Mouse (Mus musculus): ENCODE results near the gene Tbca.

Gene Tbca

DNA sequence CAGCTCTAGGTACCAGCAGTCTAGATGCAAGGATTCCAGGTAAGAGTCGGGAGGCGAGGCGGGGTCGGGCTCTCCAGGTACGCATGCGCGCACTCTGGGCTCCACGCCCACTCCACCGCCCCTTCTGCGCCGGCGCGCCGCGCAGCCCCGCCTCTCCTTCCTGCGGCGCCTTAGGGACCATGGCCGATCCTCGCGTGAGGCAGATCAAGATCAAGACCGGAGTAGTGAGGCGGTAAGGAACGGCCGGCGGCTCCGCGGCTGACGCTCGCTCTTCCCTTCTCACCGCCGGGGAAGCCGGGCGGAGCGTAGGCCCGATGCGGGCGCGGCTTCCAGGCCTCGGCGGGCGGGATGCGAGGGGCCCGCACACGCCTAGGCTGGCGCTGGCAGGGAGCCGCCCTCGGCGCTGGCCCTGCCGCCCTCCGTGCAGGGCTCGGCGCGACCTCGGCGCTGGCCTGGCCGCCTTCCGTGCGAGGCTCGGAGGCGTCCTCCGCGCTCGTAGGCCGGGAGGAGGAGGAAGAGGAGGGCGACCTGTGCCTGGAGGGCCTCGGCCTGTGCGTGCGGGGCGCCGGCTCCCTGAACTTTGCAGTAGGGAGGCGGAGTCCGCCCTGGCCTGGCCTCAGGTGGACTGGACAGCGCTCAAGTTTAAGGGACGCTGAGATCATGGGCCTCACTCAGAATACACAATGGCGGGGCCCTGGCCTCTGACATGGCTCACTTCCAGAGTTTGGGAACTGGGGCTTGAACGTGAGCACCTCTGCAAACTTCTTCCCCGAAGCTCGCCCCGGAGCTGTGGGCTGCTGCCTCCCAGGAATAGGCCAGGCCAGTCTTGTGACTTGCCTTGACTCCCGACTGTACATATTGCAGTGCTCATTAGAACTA lies at the start of gene Tbca:
Gene Tbca (plus strand): TSS at position 140 of the 879 bp plus-strand sequence.
- peak; percentile 81 to 88 for DNase-seq

DNA sequence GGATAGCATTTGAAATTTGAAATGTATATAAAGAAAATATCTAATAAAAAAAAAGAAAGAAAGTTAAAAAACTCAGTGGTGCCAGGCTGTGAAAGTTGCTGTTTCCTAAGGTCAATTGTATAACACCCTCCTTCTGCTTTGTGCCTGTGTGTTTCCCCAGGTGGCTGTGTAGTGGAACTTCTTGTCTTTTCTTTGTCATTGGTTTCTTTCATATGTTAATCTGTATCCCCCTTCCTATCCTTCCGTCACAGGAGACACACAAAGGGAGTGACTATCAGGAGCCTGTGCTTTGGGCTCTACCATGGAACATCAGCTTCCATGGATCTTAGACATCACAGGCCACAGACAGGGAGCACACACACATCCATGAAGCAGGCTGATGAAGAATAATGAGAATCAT lies 43.5 kb upstream of the Tbca start:
- no peak for DNase-seq

DNA sequence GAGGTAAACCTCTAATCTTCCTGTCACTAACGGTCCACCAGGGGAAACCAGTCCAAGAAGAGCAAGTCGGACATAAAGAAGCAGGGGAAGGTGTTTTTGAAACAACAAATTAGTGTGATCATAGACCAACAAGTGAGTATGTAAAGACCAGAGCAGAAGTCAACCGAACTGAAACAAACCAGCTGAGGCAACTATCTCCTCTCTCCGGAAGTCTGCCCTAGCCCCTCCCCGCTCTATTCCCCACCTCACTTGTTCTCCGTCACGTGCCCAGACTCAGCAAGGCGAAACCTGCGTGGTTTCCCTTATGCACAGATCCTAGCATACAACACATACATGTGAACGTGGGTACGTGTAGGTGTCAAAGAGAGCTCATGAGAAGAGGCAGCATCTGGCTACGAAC lies 22.9 kb upstream of the Tbca start:
- DNase-seq = no peak

DNA sequence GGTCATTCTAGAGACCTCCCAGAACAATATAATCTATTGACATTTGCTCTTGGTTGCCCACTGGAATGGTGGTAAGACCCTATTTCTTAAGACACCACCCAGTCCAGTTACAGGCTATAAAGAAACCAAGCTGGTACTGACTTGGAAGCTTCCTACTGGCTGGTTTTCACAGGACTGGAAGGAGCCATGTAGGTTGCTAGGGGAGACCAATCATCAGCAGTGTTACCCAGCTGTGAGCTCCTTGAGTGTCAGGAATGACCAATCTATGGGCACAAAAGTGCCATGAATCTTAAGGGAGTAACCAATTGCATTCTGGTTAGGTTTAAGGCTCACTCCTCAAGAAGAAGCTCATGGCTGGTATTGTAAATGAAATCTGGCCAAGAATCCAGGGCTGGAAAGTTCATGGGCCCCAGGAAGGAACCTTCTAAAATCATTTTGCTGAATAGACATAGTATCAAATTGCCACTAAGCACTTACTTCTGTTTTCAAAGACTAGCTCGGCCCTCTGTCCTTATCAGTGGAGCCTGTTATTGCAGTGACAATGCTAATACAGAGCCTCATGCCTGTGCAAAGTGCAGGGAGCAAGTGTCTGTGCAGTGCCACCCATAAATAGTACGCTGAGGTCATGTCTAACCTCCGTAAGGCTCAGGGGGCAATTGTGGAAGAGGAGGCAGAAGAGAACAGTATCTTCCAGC lies 20.1 kb upstream of the Tbca start:
- no peak for DNase-seq

DNA sequence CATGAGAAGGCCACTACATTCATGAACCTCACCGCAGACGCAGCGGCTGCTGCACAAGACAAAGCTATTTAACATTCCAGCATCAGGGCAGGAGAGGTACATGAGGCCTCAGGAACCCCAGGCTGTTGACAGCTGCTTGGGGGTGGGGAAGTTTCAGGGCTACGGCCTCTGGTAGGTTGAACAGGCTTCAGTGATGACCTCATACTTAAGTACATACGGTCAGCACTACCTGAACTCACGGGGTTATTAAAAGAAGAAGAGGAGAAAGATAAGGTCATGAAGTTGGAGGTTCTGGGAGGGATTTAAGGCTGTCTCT lies 19.6 kb upstream of the Tbca start:
- DNase-seq = no peak

DNA sequence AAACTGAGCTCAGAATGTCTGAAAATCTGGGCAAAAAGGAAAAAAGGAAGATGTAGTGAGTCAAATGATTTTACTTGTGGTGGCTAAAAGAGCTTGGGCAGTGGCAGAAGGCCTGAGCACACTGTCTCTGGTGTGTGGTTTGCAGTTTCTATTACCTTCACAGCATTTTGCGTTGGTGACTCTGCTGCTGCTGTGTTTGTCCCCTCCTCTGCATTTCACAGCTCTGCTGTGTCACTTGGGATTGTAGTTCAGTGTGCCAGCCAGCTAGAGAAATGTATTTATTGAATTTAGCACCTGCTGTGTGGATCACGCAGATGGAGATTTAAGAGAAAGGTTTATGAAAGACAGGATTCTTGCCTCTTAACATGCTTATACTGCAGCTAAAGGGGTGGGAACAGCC lies 1.8 kb upstream of the Tbca start:
- no peak for DNase-seq

DNA sequence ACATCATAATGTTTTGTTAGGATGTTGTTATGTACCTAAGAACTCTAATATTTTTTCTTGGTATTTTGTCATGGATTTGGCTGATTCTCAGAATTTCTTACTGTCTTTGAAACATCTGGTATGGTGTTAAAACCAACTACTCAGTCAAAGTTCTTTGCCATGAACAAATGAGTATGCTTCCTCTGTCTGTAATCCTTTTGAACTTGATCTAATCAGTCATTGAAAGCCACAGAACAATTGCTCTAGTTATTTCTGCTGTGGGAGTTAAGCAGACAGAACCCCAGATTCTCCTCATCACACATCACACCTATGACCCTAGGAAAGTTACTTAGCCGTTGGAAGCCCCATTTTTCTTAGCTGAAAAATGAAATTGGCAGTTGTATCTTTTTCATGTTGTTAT lies 6.0 kb downstream of the Tbca start:
- DNase-seq = no peak

DNA sequence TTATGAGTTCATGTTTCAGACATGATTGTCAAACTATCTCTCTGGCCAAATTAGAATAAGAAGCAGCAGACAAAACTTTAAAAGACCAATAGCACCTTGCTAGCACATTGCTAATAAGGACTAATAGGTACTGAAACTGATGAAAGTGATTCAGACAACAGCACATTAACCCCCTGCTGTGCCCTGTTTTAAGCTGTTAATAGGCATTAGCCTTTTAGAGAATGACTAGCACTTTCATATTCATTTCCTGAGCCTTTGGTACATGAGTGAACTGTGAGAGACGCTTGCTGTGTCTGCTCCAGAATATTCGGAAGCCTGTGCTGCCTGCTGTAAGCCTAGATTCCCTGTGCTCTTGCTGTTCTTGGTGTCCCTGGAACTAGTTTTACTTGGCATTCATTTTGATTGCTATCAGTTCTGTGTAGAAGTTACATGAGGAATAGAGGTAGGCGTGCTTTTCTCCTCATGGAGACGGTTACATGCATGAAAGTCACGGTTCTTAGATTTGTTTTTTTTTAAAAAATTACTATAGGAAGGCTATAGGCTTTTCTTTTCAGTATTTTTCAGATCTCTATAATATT lies 14.9 kb downstream of the Tbca start:
- no peak for DNase-seq

DNA sequence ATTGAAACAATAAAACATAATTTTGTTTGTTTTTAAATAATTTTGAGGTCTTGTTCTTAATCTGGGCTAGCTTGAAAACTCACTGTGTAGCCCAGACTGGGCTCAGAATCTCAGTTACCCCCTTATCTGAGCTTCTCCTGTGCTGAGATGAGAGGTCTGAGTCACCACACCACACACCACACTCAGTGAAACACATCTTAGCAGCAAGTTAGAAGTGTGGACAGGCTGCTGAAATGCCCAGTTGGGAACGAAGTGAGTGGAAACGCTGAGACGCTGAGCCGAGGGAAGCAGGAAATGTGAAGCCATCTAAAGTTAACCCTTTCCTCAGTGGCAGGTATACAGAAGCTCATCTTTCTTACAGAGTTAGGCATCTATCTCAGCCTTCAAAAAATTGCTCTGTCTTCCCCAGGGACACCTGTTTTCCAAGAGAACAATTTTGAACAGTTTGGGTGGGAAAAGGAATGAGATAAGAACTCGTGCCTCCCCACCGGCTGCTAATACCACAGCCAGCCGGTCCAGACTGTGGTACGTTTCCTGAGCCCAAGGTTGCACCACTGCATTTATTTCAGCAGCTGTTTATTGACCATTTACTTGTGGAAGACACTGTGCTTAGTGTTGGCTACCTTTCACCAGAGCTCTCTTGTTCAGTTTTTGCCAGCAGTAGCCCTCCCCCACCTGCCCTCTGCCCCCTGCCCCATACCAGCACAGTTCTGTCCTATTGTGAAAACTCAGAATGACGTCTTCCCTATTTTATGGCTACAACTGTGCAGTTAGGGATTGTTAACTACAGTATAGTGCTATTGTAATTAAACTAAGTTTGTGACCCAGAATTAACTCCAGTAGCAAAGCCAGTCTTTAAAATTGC lies 17.8 kb downstream of the Tbca start:
- DNase-seq = no peak

DNA sequence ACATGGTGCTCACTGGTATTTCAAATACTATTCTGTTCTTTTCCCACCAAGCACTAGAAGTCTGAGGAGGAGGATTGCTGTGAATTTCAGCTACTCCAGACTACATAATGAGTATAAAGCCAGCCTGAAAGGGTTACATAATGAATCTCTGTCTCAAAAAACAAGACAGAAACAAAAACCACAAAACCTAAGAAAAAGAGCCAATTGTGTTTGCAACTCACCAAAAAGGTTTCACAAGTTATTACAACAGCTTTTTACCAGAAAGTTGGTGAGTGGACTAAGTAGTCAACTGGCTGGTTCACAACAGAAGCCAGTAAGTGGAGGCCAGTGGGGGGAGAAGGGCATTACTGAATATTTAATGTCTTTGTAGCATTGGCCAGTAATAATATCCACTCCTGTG lies 19.9 kb downstream of the Tbca start:
- no peak for DNase-seq

DNA sequence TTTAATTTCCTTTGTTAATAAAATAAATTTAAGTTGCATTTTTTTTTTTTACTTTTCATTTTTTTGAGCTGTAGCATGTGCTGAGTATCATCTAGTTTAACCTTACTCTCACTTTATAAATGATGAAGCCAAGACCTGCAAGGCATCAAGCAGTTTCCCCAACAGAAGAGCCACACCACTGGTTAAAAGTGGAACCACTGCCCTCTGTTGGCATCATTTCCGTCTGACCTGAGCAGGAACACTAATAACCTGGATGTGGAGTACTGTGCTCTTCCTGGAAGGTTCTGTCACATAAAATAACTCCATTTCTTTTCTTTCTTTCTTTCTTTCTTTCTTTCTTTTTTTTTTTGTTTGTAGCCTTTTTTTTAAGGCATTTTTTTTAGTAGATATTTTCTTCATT lies 21.0 kb downstream of the Tbca start:
- no peak for DNase-seq

DNA sequence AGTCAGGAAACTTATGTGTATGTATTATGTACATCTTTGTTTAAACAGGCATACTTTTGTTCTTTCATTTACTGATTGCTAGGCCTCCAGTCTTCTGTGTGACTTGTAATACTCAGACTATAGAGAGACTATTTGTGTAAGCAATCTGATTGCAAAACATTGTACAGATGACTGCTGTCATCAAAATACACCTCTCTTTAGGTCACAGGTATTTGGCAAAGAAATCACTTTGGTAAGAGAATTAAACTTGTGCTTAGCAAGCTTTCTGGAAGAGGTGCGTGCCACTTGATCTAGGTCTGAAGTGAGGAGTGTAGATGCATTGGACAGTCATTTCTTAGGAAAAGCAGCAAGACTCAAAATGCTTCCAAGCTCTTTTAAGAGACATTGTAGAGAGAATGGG lies 22.7 kb downstream of the Tbca start:
- DNase-seq = no peak

DNA sequence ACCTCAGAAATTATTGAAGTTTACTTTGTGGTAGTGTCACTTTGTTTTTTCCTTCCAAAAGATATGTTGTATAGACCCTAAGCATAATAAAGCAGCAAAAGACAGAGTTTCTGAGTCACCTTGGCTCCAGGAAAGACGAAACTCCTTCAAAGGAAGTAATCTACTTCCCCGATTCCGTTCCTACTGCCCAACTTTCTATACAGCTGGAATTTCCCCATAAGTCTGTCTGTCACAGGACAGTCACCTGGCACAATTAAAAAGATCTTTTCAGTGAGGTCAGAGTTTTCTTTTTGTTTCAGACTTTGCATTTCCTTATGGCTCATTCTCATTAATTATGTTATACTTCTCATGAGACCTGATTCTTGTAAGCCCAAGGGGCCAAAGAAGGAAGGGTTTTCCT lies 25.1 kb downstream of the Tbca start:
- DNase-seq = no peak

DNA sequence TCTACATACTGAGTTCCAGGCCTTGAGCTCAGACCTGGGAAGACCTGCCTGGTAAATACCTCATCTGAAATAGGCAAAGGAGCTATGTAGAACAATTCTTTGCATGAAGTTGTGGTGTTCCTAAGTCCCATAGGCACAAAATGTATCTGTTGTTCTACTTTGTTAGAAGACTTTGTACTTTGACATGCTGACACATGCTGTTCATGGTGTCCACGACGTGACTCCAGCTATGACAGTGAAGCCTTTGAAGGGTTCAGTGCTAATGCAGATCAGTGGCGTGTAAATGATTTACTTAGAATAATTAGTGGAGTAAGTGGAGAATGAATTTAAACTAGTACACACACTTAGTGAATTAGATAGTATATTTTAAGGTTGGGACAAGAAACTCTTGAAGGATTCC lies 31.8 kb downstream of the Tbca start:
- DNase-seq = no peak

DNA sequence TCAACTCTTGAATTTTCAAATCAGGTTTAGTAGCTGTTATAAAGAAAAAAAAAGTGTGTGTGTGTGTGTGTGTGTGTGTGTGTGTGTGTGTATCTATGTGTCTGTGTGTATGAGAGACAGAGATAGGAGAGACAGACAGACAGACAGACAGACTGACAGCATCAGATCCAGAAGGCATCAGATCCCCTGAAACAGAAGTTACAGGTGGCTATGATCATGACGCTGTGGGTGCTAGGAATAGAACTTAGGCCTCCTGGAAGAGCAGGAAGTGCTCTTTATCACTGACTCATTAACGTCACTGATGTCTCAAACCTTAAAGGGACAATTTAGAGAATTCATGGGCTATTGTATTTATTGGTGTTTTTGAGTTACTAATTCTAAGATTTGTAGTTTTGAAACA lies 32.2 kb downstream of the Tbca start:
- DNase-seq = no peak

DNA sequence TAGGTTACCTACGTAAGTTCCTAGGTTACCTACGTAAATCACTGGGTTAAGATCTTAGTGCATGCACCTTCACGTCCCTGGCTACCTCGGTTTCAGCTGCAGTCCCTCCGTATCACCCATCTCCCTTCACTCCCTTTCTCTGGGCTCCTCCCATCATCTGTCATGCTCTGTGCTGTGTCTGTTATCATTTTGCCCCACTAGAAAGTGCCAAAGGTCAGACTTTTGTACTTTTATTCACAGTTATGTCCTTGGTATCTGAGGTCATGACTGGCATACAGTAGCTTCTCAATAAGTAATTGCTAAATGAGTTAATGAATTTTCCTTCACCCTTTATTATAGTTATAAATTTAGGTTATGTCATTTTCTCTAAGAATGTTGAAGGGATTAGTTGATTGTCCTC lies 37.7 kb downstream of the Tbca start:
- no peak for DNase-seq

DNA sequence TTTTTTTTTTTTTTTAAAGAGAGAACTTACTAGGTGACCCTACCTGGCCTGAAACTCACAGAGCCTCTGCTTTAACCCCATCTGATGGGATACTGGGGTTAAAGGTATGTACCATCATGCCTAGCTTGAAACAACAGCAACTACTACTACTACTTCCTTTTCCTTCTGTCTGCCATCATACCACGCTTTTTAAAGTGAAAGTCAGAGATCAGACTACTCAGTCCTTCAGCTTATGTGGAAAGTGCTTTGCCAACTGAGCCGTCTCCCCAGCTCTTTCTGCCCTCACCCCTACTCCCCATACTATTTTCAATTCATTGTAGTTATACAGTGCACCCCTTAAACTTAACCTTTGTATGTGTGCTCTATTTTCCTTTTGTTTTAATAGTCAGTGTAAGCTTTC lies 38.3 kb downstream of the Tbca start:
- no peak for DNase-seq

DNA sequence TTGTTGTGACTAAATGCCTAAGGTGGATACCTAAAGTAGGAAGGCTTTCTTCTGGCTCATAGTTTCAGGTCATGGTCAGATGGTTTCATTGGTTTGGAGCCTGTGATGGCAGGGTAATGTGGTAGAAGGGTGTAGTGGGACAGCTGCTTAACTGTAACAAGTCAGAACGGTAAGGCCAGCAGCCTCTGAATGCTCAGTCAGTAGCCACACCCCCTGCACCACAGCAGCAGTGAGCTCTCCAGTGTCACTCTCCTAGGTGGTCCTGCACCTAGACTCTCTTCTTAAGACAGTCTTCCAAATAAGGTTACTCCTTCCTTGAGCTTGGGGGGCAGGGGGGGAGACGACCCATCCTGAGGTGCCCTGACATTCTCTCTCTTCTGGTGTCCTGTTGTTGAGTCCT lies 39.1 kb downstream of the Tbca start:
- DNase-seq = no peak

DNA sequence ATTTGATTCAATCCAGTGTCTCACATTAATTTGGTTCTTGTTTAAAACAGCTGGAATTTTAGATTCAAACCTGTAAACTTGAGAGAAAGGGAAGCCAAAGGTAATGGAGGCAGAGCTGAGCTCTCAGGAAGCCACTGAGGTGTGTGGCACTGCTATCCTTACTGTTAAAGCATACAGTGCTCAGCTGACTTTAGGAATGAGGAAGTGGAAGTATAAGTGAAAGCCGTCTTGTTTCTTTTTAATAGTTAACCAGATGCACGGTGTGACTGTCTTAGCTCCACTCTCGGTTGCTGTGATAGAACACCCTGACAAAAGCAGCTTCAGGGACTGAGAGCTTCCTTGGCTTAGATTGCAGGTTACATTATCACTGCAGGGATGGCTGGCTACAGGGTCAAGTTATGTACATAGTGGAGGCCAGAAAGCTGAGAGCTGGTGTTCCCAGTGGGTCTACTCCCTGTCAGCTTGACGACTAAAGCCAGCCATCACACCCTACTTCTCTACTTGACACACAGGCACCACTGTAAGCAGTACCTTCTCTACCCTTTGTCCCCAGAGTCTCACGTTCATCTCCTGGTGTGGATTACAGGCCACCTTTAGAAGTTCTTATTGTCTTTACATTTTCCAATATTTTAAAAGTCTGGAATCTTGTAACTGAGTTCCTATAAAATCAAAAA lies 49.5 kb downstream of the Tbca start:
- no peak for DNase-seq

DNA sequence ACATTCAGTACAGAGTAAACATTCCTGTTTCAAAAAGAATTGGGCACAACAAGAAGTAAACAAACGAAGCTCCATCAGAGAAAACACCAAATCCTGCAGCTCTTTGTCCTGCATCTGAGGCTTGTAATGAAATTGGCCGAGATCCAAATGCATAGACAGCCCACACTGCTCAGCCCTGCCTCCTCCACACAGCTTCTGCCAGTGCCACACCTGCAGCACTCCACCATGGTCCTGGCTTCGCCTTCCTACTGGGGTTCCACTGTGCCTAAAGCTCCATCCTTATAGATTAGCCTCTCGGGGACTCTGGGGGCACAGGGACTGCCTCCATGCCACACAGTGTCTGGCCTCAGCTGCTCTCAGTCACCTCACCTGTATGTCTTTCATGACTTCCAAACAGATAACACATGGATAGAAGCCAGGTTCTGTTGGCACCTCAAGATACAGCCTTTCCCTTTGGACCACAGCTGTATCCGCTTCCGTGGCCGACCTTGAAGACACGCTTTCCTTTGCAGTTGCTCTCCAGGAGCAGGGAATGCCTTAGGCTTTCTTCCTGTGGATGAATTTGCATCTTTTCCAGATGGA lies 50.1 kb downstream of the Tbca start:
- DNase-seq = no peak

DNA sequence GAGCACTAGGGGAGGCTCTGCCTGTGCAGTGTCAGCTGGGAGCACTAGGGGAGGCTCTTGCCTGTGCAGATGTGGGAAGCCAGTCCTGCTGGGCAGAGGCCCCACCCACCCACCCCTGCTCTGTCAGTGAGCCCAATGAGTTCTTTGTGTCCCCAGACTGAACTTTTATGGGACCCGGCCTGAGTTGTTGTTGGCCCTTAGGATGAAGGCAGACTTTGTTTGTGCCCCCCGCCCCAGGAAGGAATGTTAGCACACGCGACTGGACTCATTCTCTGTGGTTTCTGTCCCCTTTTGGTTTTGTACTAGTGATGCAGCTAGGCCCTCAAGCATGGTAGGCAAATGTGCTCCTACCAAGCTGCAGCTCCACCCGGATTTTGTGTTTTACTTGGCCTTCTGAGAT lies 54.5 kb downstream of the Tbca start:
- no peak for DNase-seq

DNA sequence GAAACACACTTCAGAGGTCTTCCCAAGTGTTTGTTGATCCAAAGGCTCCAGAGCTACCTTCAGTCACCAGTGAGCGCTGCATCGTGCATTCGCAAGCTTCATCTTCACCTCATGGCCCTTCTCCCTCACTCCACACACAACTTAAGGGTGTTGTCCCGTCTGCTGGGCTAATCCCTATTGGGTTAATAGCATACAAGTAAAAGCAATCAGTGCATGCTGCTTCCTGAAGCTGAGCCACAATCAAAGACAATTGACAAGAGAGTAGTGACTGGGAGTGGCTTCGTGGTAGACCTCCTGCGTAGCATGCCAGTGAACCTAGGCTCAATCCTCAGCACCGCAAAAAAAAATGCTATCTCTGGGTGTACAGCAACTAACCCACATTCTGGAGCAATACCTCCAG lies 59.2 kb downstream of the Tbca start:
- DNase-seq = no peak
